Mouse (Mus musculus) liver, adult 2 months (tissue): ENCODE results near the gene Slc24a5. TPM values are rescaled to one million over a fixed set of nuclear protein-coding genes. Genes with fewer than 3 reads are reported as not detected.

Experiments used
- DNase-seq: peaks from one replicate; pipeline ENCODE4 v3.0.0-alpha.2; 2011; ENCODE audit warnings: low read depth, low spot score; ENCODE audit errors: extremely low read depth
- H3K27ac ChIP-seq: fragments of 200-500 bp; replicated peaks from 2 replicates; pipeline ENCODE4 v1.5.1; 2012; ENCODE audit warnings: low read depth, mild to moderate bottlenecking, control low read depth, inconsistent platforms, low read length; ENCODE audit not compliant: insufficient read depth
- H3K27me3 ChIP-seq: fragments of 200-500 bp; 2 replicates; pipeline ENCODE4 v1.6.1; 2012; ENCODE audit warnings: mild to moderate bottlenecking, moderate library complexity, low read length, inconsistent platforms; ENCODE audit not compliant: control insufficient read depth, insufficient read depth
- H3K36me3 ChIP-seq: fragments of 200-500 bp; 2 replicates; pipeline ENCODE4 v1.6.1; 2012; ENCODE audit warnings: low read length, inconsistent platforms; ENCODE audit not compliant: control insufficient read depth, insufficient read depth
- H3K4me1 ChIP-seq: fragments of 200-500 bp; 2 replicates; pipeline ENCODE4 v1.6.1; 2011; ENCODE audit warnings: low read length; ENCODE audit not compliant: control insufficient read depth, insufficient read depth
- H3K4me3 ChIP-seq: fragments of 200-500 bp; 2 replicates; pipeline ENCODE4 v1.5.1; 2011; ENCODE audit warnings: low read depth, mild to moderate bottlenecking, control low read depth, low read length, moderate library complexity; ENCODE audit not compliant: insufficient read depth
- H3K79me2 ChIP-seq: fragments of 200-500 bp; 2 replicates; pipeline ENCODE4 v1.6.1; 2012; ENCODE audit warnings: inconsistent platforms, mild to moderate bottlenecking, low read length, moderate library complexity; ENCODE audit not compliant: control insufficient read depth, insufficient read depth
- H3K9ac ChIP-seq: fragments of 200-500 bp; 2 replicates; pipeline ENCODE4 v1.6.1; 2012; ENCODE audit warnings: low read depth, mild to moderate bottlenecking, control low read depth, inconsistent platforms, low read length
- CTCF ChIP-seq: fragments of 200-500 bp; IDR thresholded peaks from 2 replicates; pipeline ENCODE4 v1.5.1; 2011; ENCODE audit warnings: low read depth, low read length, control low read depth
- POLR2A ChIP-seq: fragments of 200-500 bp; IDR thresholded peaks from 2 replicates; pipeline ENCODE4 v1.6.1; 2011; ENCODE audit warnings: low read length, control low read depth; ENCODE audit not compliant: insufficient read depth; ENCODE audit errors: extremely low read depth
- WGBS: fragments of 180-500 bp; shearing (Covaris S2); methylation state at CpG from one replicate; pipeline ENCODE4 v1.1.7; 2018; 5-methylcytosine and 5-hydroxymethylcytosine counted together
- polyA plus RNA-seq: library from polyadenylated mRNA; depleted of rRNA; stranded (reverse); fragments of >200 nt; gene quantifications from 2 replicates; pipeline ENCODE4 v1.2.3, GENCODE M21; 2012
- total RNA-seq: library from RNA; depleted of rRNA; stranded (reverse); fragments of >200 nt; gene quantifications from 2 replicates; pipeline ENCODE4 v1.2.3, GENCODE M21; 2014

Gene Slc24a5
- total and polyA plus RNA-seq, 2 experiments, result 0.37 to 0.65 TPM

GRCm38 (mm10) chr2:125119381-125120110, 51.6 kb downstream of the Slc24a5 start:
- TF ChIP-seq CTCF (no peak), POLR2A (no peak)
- Histone ChIP-seq H3K27ac (no peak overlapping the region), H3K27me3 (no peaks in the 10 kb centered on the region), H3K4me1 (peaks cover 6% of the 10 kb centered on the region; the same call in 1 of the 2 replicates), H3K4me3 (no peak overlapping the region), H3K36me3 (no peaks in the 10 kb centered on the region; the same call in 1 of the 2 replicates), H3K9ac (no peak overlapping the region), H3K79me2 (peaks cover 11% of the 10 kb centered on the region; the same call in 1 of the 2 replicates)
- 93% methylated on average over 6 of the region's 6 CpGs for WGBS
- DNase-seq, result no peak

GRCm38 (mm10) chr2:125122288-125122623, 54.3 kb downstream of the Slc24a5 start:
- no peaks in the 10 kb centered on the region for H3K36me3 ChIP-seq
- 55% methylated on average over 4 of the region's 4 CpGs for WGBS
- H3K79me2 ChIP-seq, result peaks cover 11% of the 10 kb centered on the region; the same call in 1 of the 2 replicates
- no peak overlapping the region for H3K27ac ChIP-seq
- no peak for DNase-seq
- H3K4me1 ChIP-seq, result peaks cover 6% of the 10 kb centered on the region; the same call in 1 of the 2 replicates
- H3K4me3 ChIP-seq, result peak overlapping the region; percentile 65; the same call in 1 of the 2 replicates
- H3K9ac ChIP-seq, result no peak overlapping the region
- no peaks in the 10 kb centered on the region for H3K27me3 ChIP-seq
- TF ChIP-seq CTCF (no peak), POLR2A (no peak)

- 3% methylated on average over 58 of the region's 59 CpGs for WGBS
- Histone ChIP-seq H3K27me3 (no peaks in the 10 kb centered on the region), H3K36me3 (no peaks in the 10 kb centered on the region), H3K79me2 (peaks cover 11% of the 10 kb centered on the region; the same call in 1 of the 2 replicates), H3K4me3 (peak overlapping the region; percentile 65), H3K27ac (no peak overlapping the region; the same call in 1 of the 2 replicates), H3K4me1 (peaks cover 6% of the 10 kb centered on the region; the same call in 1 of the 2 replicates), H3K9ac (peak overlapping the region; percentile 79)
- no peak for TF ChIP-seq POLR2A
- no peak for TF ChIP-seq CTCF
- DNase-seq, result peak; percentile 52
Observed at GRCm38 (mm10) chr2:125122624-125123476, 54.9 kb downstream of the Slc24a5 start.

GRCm38 (mm10) chr2:125123477-125123852, 55.5 kb downstream of the Slc24a5 start, which contains the start of gene Myef2:
Gene Myef2, minus strand, starts transcription at chr2:125123661.
- Histone ChIP-seq H3K27ac (no peak within 1 kb of the TSS; the same call in 1 of the 2 replicates), H3K36me3 (no peaks in the 10 kb centered on the region), H3K27me3 (no peaks in the 10 kb centered on the region), H3K4me3 (peak within 1 kb of the TSS; percentile 65), H3K4me1 (peaks cover 6% of the 10 kb centered on the region; the same call in 1 of the 2 replicates), H3K79me2 (peaks cover 8% of the 10 kb centered on the region; the same call in 1 of the 2 replicates), H3K9ac (peak within 1 kb of the TSS; percentile 79)
- TF ChIP-seq CTCF, result no peak
- DNase-seq, result peak; percentile 37
- WGBS, result 2% methylated on average over 48 of the region's 48 CpGs

GRCm38 (mm10) chr2:125125824-125126223, 57.9 kb downstream of the Slc24a5 start:
- H3K4me1 ChIP-seq, result peaks cover 6% of the 10 kb centered on the region; the same call in 1 of the 2 replicates
- no peak overlapping the region for H3K9ac ChIP-seq
- DNase-seq, result no peak
- H3K79me2 ChIP-seq, result peaks cover 2% of the 10 kb centered on the region; the same call in 1 of the 2 replicates
- WGBS, result 50% methylated on average over 4 of the region's 4 CpGs
- no peak overlapping the region for H3K4me3 ChIP-seq
- no peak overlapping the region for H3K27ac ChIP-seq
- TF ChIP-seq CTCF (no peak), POLR2A (no peak)
- no peaks in the 10 kb centered on the region for H3K27me3 ChIP-seq
- no peaks in the 10 kb centered on the region for H3K36me3 ChIP-seq
